Mouse (Mus musculus) heart, postnatal 0 days (tissue): ENCODE measurements around the gene Cacna2d2. TPM values are rescaled to one million over a fixed set of nuclear protein-coding genes. Genes with fewer than 3 reads are reported as not detected.

Source experiments
- ATAC-seq: fragments of 200-750 bp; cut with Nextera tagmentation; 2 replicates; pipeline ENCODE4 v1.8.0; 2017; ENCODE audit warnings: low read depth, moderate number of reproducible peaks, moderate library complexity; ENCODE audit not compliant: insufficient read depth
- DNase-seq: peaks from one replicate; pipeline ENCODE4 v3.0.0-alpha.2; 2016; ENCODE audit warnings: low spot score
- H3K27ac ChIP-seq: fragments of 300-500 bp; sonication (generic); 2 replicates; pipeline ENCODE4 v1.5.1; 2014; ENCODE audit warnings: low read depth, mild to moderate bottlenecking
- H3K27me3 ChIP-seq: fragments of 300-500 bp; sonication (generic); 2 replicates; pipeline ENCODE4 v1.6.1; 2014; ENCODE audit warnings: low read length, mixed read lengths; ENCODE audit not compliant: control insufficient read depth, insufficient read depth
- H3K36me3 ChIP-seq: fragments of 300-500 bp; sonication (generic); replicated peaks from 2 replicates; pipeline ENCODE4 v1.6.1; 2014; ENCODE audit warnings: low read length, mixed read lengths; ENCODE audit not compliant: control insufficient read depth, insufficient read depth
- H3K4me1 ChIP-seq: fragments of 300-500 bp; sonication (generic); 2 replicates; pipeline ENCODE4 v1.6.1; 2014; ENCODE audit warnings: antibody characterized with exemption; ENCODE audit not compliant: control insufficient read depth, insufficient read depth
- H3K4me2 ChIP-seq: fragments of 300-500 bp; sonication (generic); 2 replicates; pipeline ENCODE4 v1.6.1; 2014; ENCODE audit warnings: low read depth, mild to moderate bottlenecking, low read length, moderate library complexity
- H3K4me3 ChIP-seq: fragments of 300-500 bp; sonication (generic); 2 replicates; pipeline ENCODE4 v1.5.1; 2014; ENCODE audit warnings: low read depth, low read length
- H3K9ac ChIP-seq: fragments of 300-500 bp; sonication (generic); replicated peaks from 2 replicates; pipeline ENCODE4 v1.6.1; 2014; ENCODE audit warnings: low read depth, low read length, mixed read lengths
- H3K9me3 ChIP-seq: fragments of 300-500 bp; sonication (generic); replicated peaks from 2 replicates; pipeline ENCODE4 v1.6.1; 2016; ENCODE audit warnings: low read length; ENCODE audit not compliant: control insufficient read depth
- CTCF ChIP-seq: IDR thresholded peaks from 2 replicates; pipeline ENCODE4 v1.5.1; 2016; ENCODE audit warnings: antibody characterized with exemption, control low read depth, low read depth
- EP300 ChIP-seq: IDR thresholded peaks from 2 replicates; pipeline ENCODE4 v1.6.1; 2016; ENCODE audit warnings: antibody characterized with exemption, low read depth
- WGBS: fragments of 180-500 bp; shearing (Covaris S2); extraction: QIAGEN DNeasy Blood & Tissue Kit; methylation state at CpG from one replicate; pipeline ENCODE4 v1.1.7; 2014; 5-methylcytosine and 5-hydroxymethylcytosine counted together
- polyA plus RNA-seq: library from polyadenylated mRNA; unstranded; fragments of >200 nt; fragmentation: Nextera tagmentation; extraction: Ambion mirVana; gene quantifications from 2 replicates; pipeline ENCODE4 v1.2.1, GENCODE M21; 2015
- total RNA-seq: library from RNA; depleted of rRNA; stranded (reverse); fragments of >200 nt; gene quantifications from 2 replicates; pipeline ENCODE4 v1.2.3, GENCODE M21; 2014; ENCODE audit warnings: low replicate concordance

The Cacna2d2 gene
- total and polyA plus RNA-seq, 2 experiments from 2014 or later, result 1.1 to 34.8 TPM

- H3K4me3 ChIP-seq, result no peak overlapping the region
- ATAC-seq (no peak), DNase-seq (no peak)
- H3K4me1 ChIP-seq, result no peaks in the 10 kb centered on the region
- H3K27ac ChIP-seq, result no peak overlapping the region
- H3K36me3 ChIP-seq, result no peaks in the 10 kb centered on the region
- H3K4me2 ChIP-seq, result no peak overlapping the region
- WGBS, result 76% methylated on average over 12 of the region's 12 CpGs
- no peak overlapping the region for H3K9ac ChIP-seq
- 0 out of 2 replicates have a peak, but pooled peaks cover 4% of the 10 kb centered on the region for H3K27me3 ChIP-seq
- H3K9me3 ChIP-seq, result no peaks in the 10 kb centered on the region
- no peak for TF ChIP-seq EP300
- TF ChIP-seq CTCF, result no peak
Measured at GRCm38 (mm10) chr9:107424485-107425175, 25.2 kb downstream of the Cacna2d2 start.

GRCm38 (mm10) chr9:107427876-107428275 lies 28.5 kb downstream of the Cacna2d2 start:
- Histone ChIP-seq H3K9ac (no peak overlapping the region), H3K4me1 (peaks cover 6% of the 10 kb centered on the region), H3K27ac (no peak overlapping the region), H3K4me3 (no peak overlapping the region), H3K27me3 (0 out of 2 replicates have a peak, but pooled peaks cover 4% of the 10 kb centered on the region), H3K36me3 (no peaks in the 10 kb centered on the region), H3K4me2 (no peak overlapping the region), H3K9me3 (no peaks in the 10 kb centered on the region)
- ATAC-seq, result no peak
- TF ChIP-seq EP300 (no peak), CTCF (no peak)
- DNase-seq, result no peak
- WGBS, result 71% methylated on average over 7 of the region's 7 CpGs

GRCm38 (mm10) chr9:107428451-107429186 lies 29.2 kb downstream of the Cacna2d2 start:
- Histone ChIP-seq H3K9me3 (no peaks in the 10 kb centered on the region), H3K27ac (no peak overlapping the region), H3K36me3 (no peaks in the 10 kb centered on the region), H3K4me2 (no peak overlapping the region), H3K27me3 (0 out of 2 replicates have a peak, but pooled peaks cover 4% of the 10 kb centered on the region), H3K4me1 (peaks cover 6% of the 10 kb centered on the region), H3K9ac (no peak overlapping the region), H3K4me3 (no peak overlapping the region)
- no peak for DNase-seq
- TF ChIP-seq EP300 (no peak), CTCF (no peak)
- 40% methylated on average over 5 of the region's 5 CpGs for WGBS
- no peak for ATAC-seq

- H3K36me3 ChIP-seq, result no peaks in the 10 kb centered on the region
- H3K4me3 ChIP-seq, result no peak overlapping the region
- H3K27ac ChIP-seq, result no peak overlapping the region
- TF ChIP-seq CTCF (no peak), EP300 (no peak)
- peaks cover 10% of the 10 kb centered on the region for H3K4me1 ChIP-seq
- H3K4me2 ChIP-seq, result no peak overlapping the region
- no peaks in the 10 kb centered on the region for H3K9me3 ChIP-seq
- H3K27me3 ChIP-seq, result 0 out of 2 replicates have a peak, but pooled peaks cover 4% of the 10 kb centered on the region
- DNase-seq, result no peak
- 61% methylated on average over 12 of the region's 12 CpGs for WGBS
- no peak for ATAC-seq
- no peak overlapping the region for H3K9ac ChIP-seq
Measured at GRCm38 (mm10) chr9:107430445-107430844, 31.0 kb downstream of the Cacna2d2 start.

GRCm38 (mm10) chr9:107432546-107432945 lies 33.1 kb downstream of the Cacna2d2 start:
- Histone ChIP-seq H3K27me3 (no peaks in the 10 kb centered on the region), H3K27ac (no peak overlapping the region), H3K9ac (no peak overlapping the region), H3K4me1 (peaks cover 11% of the 10 kb centered on the region), H3K4me2 (no peak overlapping the region), H3K4me3 (no peak overlapping the region), H3K36me3 (no peaks in the 10 kb centered on the region), H3K9me3 (no peaks in the 10 kb centered on the region)
- ATAC-seq, result no peak
- WGBS, result 33% methylated on average over 3 of the region's 3 CpGs
- no peak for DNase-seq
- no peak for TF ChIP-seq CTCF
- no peak for TF ChIP-seq EP300
